Mouse (Mus musculus): Measurements from ENCODE around the gene Elp4.

Elp4 gene

GRCm38 (mm10) chr2:105659350-105659749 lies 245.0 kb downstream of the Elp4 start:
- peak; percentile 43 for DNase-seq (ENCODE audit: extremely low spot score, low spot score)

GRCm38 (mm10) chr2:105656456-105656855 lies 247.9 kb downstream of the Elp4 start:
- DNase-seq (ENCODE audit: extremely low spot score, low spot score), result no peak
